Mouse (Mus musculus): ENCODE results near the gene Rab2b. TPM values are rescaled to one million over a fixed set of nuclear protein-coding genes. Genes with fewer than 3 reads are reported as not detected.

Gene Rab2b
- polyA plus RNA-seq (2012; rRNA removed; ENCODE audit: low replicate concordance): 1.4 TPM in 2 replicates

GRCm38 (mm10) chr14:52278932-52279746 is at the start of gene Rab2b, which contains the start of gene Tox4:
Gene Rab2b, minus strand, starts transcription at chr14:52279545.
Gene Tox4, plus strand, starts transcription at chr14:52279146.

GRCm38 (mm10) chr14:52327910-52328812 is 48.8 kb upstream of the Rab2b start, which contains the start of gene Sall2:
Gene Sall2, minus strand, starts transcription at chr14:52328762.

GRCm38 (mm10) chr14:52304644-52305271 is 25.4 kb upstream of the Rab2b start, which contains the start of gene Mettl3:
Gene Mettl3, minus strand, starts transcription at chr14:52305128.

GRCm38 (mm10) chr14:52257484-52258213 is 21.7 kb downstream of the Rab2b start, which contains the start of gene Chd8:
Gene Chd8, minus strand, starts transcription at chr14:52257780.

Other genes with a start within 250 kb of the Rab2b start
- gene Olfr221, start 237.1 kb downstream of the Rab2b start, polyA plus RNA-seq (2012; rRNA removed; ENCODE audit: low replicate concordance): not detected in 2 replicates
- 17.5 and 30.5 TPM in 2 replicates for gene Hnrnpc, start 175.5 kb downstream of the Rab2b start, polyA plus RNA-seq (2012; rRNA removed; ENCODE audit: low replicate concordance)
- 0.44 and 10.3 TPM in 2 replicates for gene Rpgrip1, start 168.8 kb downstream of the Rab2b start, polyA plus RNA-seq (2012; rRNA removed; ENCODE audit: low replicate concordance)
- 3.4 and 4.0 TPM in 2 replicates for gene Supt16, start 82.1 kb downstream of the Rab2b start, polyA plus RNA-seq (2012; rRNA removed; ENCODE audit: low replicate concordance)
- 12.6 and 13.0 TPM in 2 replicates for gene Chd8, start 21.8 kb downstream of the Rab2b start, polyA plus RNA-seq (2012; rRNA removed; ENCODE audit: low replicate concordance)
- 20.9 and 21.4 TPM in 2 replicates for gene Tox4, start 399 bp downstream of the Rab2b start, polyA plus RNA-seq (2012; rRNA removed; ENCODE audit: low replicate concordance)
- 7.4 and 11.1 TPM in 2 replicates for gene Mettl3, start 25.6 kb upstream of the Rab2b start, polyA plus RNA-seq (2012; rRNA removed; ENCODE audit: low replicate concordance)
- gene Sall2, start 49.2 kb upstream of the Rab2b start, polyA plus RNA-seq (2012; rRNA removed; ENCODE audit: low replicate concordance): 1.2 TPM in 2 replicates
- not detected in 2 replicates for gene Olfr1513, start 76.9 kb upstream of the Rab2b start, polyA plus RNA-seq (2012; rRNA removed; ENCODE audit: low replicate concordance)
- not detected in 2 replicates for gene Olfr1512, start 99.6 kb upstream of the Rab2b start, polyA plus RNA-seq (2012; rRNA removed; ENCODE audit: low replicate concordance)
- not detected in 2 replicates for gene Olfr1511, start 117.8 kb upstream of the Rab2b start, polyA plus RNA-seq (2012; rRNA removed; ENCODE audit: low replicate concordance)
- gene Olfr1510, start 134.8 kb upstream of the Rab2b start, polyA plus RNA-seq (2012; rRNA removed; ENCODE audit: low replicate concordance): not detected in 2 replicates
- not detected in 2 replicates for gene Olfr1509, start 163.4 kb upstream of the Rab2b start, polyA plus RNA-seq (2012; rRNA removed; ENCODE audit: low replicate concordance)
- gene Olfr1508, start 187.9 kb upstream of the Rab2b start, polyA plus RNA-seq (2012; rRNA removed; ENCODE audit: low replicate concordance): not detected in 2 replicates
- not detected in 2 replicates for gene Olfr1507, start 216.2 kb upstream of the Rab2b start, polyA plus RNA-seq (2012; rRNA removed; ENCODE audit: low replicate concordance)